Mouse (Mus musculus): Measurements from ENCODE around the gene Gm49405.
"Not testable (repeated sequence)": the region's sequence is repeated elsewhere in the genome, so short reads cannot be mapped to it uniquely, and the experiment has no call there.

The Gm49405 gene

GRCm38 (mm10) chr19:4000119-4000900 is at the start of gene Gm49405, which contains the start of gene Nudt8:
Gm49405 (plus strand) TSS chr19:4000626.
Nudt8 (plus strand) TSS chr19:4000580.
- DNase-seq (ENCODE audit: low spot score): peak; percentile 86

- DNase-seq (ENCODE audit: low spot score): no peak
Measured at GRCm38 (mm10) chr19:3951461-3951860, 49.0 kb upstream of the Gm49405 start.

- DNase-seq (ENCODE audit: low spot score): no peak
Measured at GRCm38 (mm10) chr19:3952099-3952498, 48.3 kb upstream of the Gm49405 start.

- DNase-seq (ENCODE audit: low spot score): no peak
Measured at GRCm38 (mm10) chr19:3955033-3955432, 45.4 kb upstream of the Gm49405 start.

- DNase-seq (ENCODE audit: low spot score): no peak
Measured at GRCm38 (mm10) chr19:3955804-3956203, 44.6 kb upstream of the Gm49405 start.

GRCm38 (mm10) chr19:3957296-3958036 is 43.0 kb upstream of the Gm49405 start:
- not testable (repeated sequence) for DNase-seq (ENCODE audit: low spot score)

- no peak for DNase-seq (ENCODE audit: low spot score)
Measured at GRCm38 (mm10) chr19:3958470-3958869, 42.0 kb upstream of the Gm49405 start, which contains the start of gene Aldh3b3. Aldh3b3 (plus strand) TSS chr19:3958645.

GRCm38 (mm10) chr19:3959030-3959429 is 41.4 kb upstream of the Gm49405 start:
- DNase-seq (ENCODE audit: low spot score): no peak

GRCm38 (mm10) chr19:3960211-3960610 is 40.2 kb upstream of the Gm49405 start:
- DNase-seq (ENCODE audit: low spot score): no peak

GRCm38 (mm10) chr19:3961805-3962204 is 38.6 kb upstream of the Gm49405 start:
- DNase-seq (ENCODE audit: low spot score): not testable (repeated sequence)

- DNase-seq (ENCODE audit: low spot score): no peak
Measured at GRCm38 (mm10) chr19:3962469-3962868, 38.0 kb upstream of the Gm49405 start.

- DNase-seq (ENCODE audit: low spot score): no peak
Measured at GRCm38 (mm10) chr19:3964030-3964429, 36.4 kb upstream of the Gm49405 start.

- DNase-seq (ENCODE audit: low spot score): no peak
Measured at GRCm38 (mm10) chr19:3966330-3967075, 33.9 kb upstream of the Gm49405 start.

GRCm38 (mm10) chr19:3967258-3967657 is 33.2 kb upstream of the Gm49405 start:
- DNase-seq (ENCODE audit: low spot score): no peak

- DNase-seq (ENCODE audit: low spot score): peak; percentile 65
Measured at GRCm38 (mm10) chr19:3972229-3972628, 28.2 kb upstream of the Gm49405 start, which contains the start of gene Aldh3b2. Aldh3b2 (plus strand) TSS chr19:3972328.

- DNase-seq (ENCODE audit: low spot score): not testable (repeated sequence)
Measured at GRCm38 (mm10) chr19:3974608-3975007, 25.8 kb upstream of the Gm49405 start.

- no peak for DNase-seq (ENCODE audit: low spot score)
Measured at GRCm38 (mm10) chr19:3975866-3976265, 24.6 kb upstream of the Gm49405 start.

GRCm38 (mm10) chr19:3980309-3980708 is 20.1 kb upstream of the Gm49405 start:
- DNase-seq (ENCODE audit: low spot score): peak; percentile 73

- DNase-seq (ENCODE audit: low spot score): no peak
Measured at GRCm38 (mm10) chr19:3980917-3981316, 19.5 kb upstream of the Gm49405 start.

- DNase-seq (ENCODE audit: low spot score): no peak
Measured at GRCm38 (mm10) chr19:3983527-3984200, 16.8 kb upstream of the Gm49405 start.

GRCm38 (mm10) chr19:3985261-3985681 is 15.2 kb upstream of the Gm49405 start:
- no peak for DNase-seq (ENCODE audit: low spot score)

GRCm38 (mm10) chr19:3986334-3986733 is 14.1 kb upstream of the Gm49405 start, which contains the start of gene Acy3:
Acy3 (plus strand) TSS chr19:3986570.
- DNase-seq (ENCODE audit: low spot score): peak; percentile 60

Data from urinary bladder, postnatal 25 days (tissue).